Mouse (Mus musculus) heart, embryonic 12.5 days (tissue): ENCODE data around the gene Vsir. TPM values are rescaled to one million over a fixed set of nuclear protein-coding genes. Genes with fewer than 3 reads are reported as not detected.

ENCODE experiments used
- ATAC-seq: fragments of 200-750 bp; cut with Nextera tagmentation; 2 replicates; pipeline ENCODE4 v1.8.0; 2017; ENCODE audit warnings: moderate TSS enrichment, moderate library complexity; ENCODE audit not compliant: insufficient number of reproducible peaks, low FRiP score
- H3K27ac ChIP-seq: fragments of 300-500 bp; sonication (generic); 2 replicates; pipeline ENCODE4 v1.5.1; 2016; ENCODE audit warnings: mild to moderate bottlenecking, moderate library complexity; ENCODE audit not compliant: poor library complexity, severe bottlenecking
- H3K27me3 ChIP-seq: fragments of 300-500 bp; sonication (generic); replicated peaks from 2 replicates; pipeline ENCODE4 v1.6.1; 2016; ENCODE audit warnings: mild to moderate bottlenecking, moderate library complexity
- H3K36me3 ChIP-seq: fragments of 300-500 bp; sonication (generic); 2 replicates; pipeline ENCODE4 v1.6.1; 2016; ENCODE audit warnings: mild to moderate bottlenecking, moderate library complexity
- H3K4me1 ChIP-seq: fragments of 300-500 bp; sonication (generic); replicated peaks from 2 replicates; pipeline ENCODE4 v1.6.1; 2016; ENCODE audit warnings: mild to moderate bottlenecking
- H3K4me2 ChIP-seq: fragments of 300-500 bp; sonication (generic); 2 replicates; pipeline ENCODE4 v1.6.1; 2016; ENCODE audit warnings: mild to moderate bottlenecking, moderate library complexity
- H3K4me3 ChIP-seq: fragments of 300-500 bp; sonication (generic); 2 replicates; pipeline ENCODE4 v1.5.1; 2016; ENCODE audit warnings: mild to moderate bottlenecking
- H3K9ac ChIP-seq: fragments of 300-500 bp; sonication (generic); 2 replicates; pipeline ENCODE4 v1.6.1; 2016; ENCODE audit warnings: mild to moderate bottlenecking, moderate library complexity
- H3K9me3 ChIP-seq: fragments of 300-500 bp; sonication (generic); replicated peaks from 2 replicates; pipeline ENCODE4 v1.6.1; 2016; ENCODE audit warnings: mild to moderate bottlenecking, moderate library complexity
- WGBS: fragments of 180-500 bp; shearing (Covaris S2); methylation state at CpG from one replicate; pipeline ENCODE4 v1.1.7; 2016; 5-methylcytosine and 5-hydroxymethylcytosine counted together
- polyA plus RNA-seq: library from polyadenylated mRNA; unstranded; fragments of >200 nt; fragmentation: Nextera tagmentation; extraction: Ambion mirVana; gene quantifications from 2 replicates; pipeline ENCODE4 v1.2.1, GENCODE M21; 2016

Gene Vsir
- 1.8 TPM in 2 replicates for polyA plus RNA-seq

- Histone ChIP-seq H3K9me3 (no peaks in the 10 kb centered on the region), H3K4me1 (peaks cover 58% of the 10 kb centered on the region), H3K36me3 (no peaks in the 10 kb centered on the region), H3K9ac (peak within 1 kb of the TSS; percentile 35; the same call in 1 of the 2 replicates), H3K27me3 (0 out of 2 replicates have a peak, but pooled peaks cover 15% of the 10 kb centered on the region), H3K4me2 (peak within 1 kb of the TSS; percentile 66), H3K4me3 (peak within 1 kb of the TSS; percentile 38), H3K27ac (no peak within 1 kb of the TSS)
- under 1% methylated on average over 37 of the region's 37 CpGs for WGBS
- peak; percentile 56 for ATAC-seq
These were observed at the start of gene Vsir for GRCm38 (mm10) chr10:60346701-60347405. Gene Vsir (plus strand): TSS chr10:60346851.

- no peak overlapping the region for H3K9ac ChIP-seq
- H3K27ac ChIP-seq, result no peak overlapping the region
- H3K4me1 ChIP-seq, result 0 out of 2 replicates have a peak, but pooled peaks cover 3% of the 10 kb centered on the region
- peaks cover 83% of the 10 kb centered on the region for H3K36me3 ChIP-seq
- no peak overlapping the region for H3K4me2 ChIP-seq
- no peaks in the 10 kb centered on the region for H3K27me3 ChIP-seq
- no peaks in the 10 kb centered on the region for H3K9me3 ChIP-seq
- H3K4me3 ChIP-seq, result no peak overlapping the region
- no peak for ATAC-seq
- WGBS, result 96% methylated on average over 12 of the region's 12 CpGs
These were observed 47.0 kb upstream of the Vsir start for GRCm38 (mm10) chr10:60299636-60300035.

GRCm38 (mm10) chr10:60303419-60303818, 43.2 kb upstream of the Vsir start:
- Histone ChIP-seq H3K27ac (no peak overlapping the region), H3K4me3 (no peak overlapping the region), H3K36me3 (peaks cover 52% of the 10 kb centered on the region), H3K4me1 (no peaks in the 10 kb centered on the region), H3K9me3 (no peaks in the 10 kb centered on the region), H3K4me2 (no peak overlapping the region), H3K9ac (no peak overlapping the region), H3K27me3 (no peaks in the 10 kb centered on the region)
- ATAC-seq, result no peak
- 76% methylated on average over 17 of the region's 17 CpGs for WGBS

GRCm38 (mm10) chr10:60304854-60305628, 41.6 kb upstream of the Vsir start:
- WGBS, result 63% methylated on average over 15 of the region's 15 CpGs

GRCm38 (mm10) chr10:60310629-60311028, 36.0 kb upstream of the Vsir start:
- Histone ChIP-seq H3K27me3 (no peaks in the 10 kb centered on the region), H3K4me3 (no peak overlapping the region), H3K9ac (no peak overlapping the region), H3K27ac (no peak overlapping the region), H3K9me3 (no peaks in the 10 kb centered on the region), H3K36me3 (no peaks in the 10 kb centered on the region), H3K4me2 (no peak overlapping the region), H3K4me1 (no peaks in the 10 kb centered on the region)
- no peak for ATAC-seq
- WGBS, result 86% methylated on average over 13 of the region's 13 CpGs

More at GRCm38 (mm10) chr10:60304854-60305628, 41.6 kb upstream of the Vsir start:
- no peak overlapping the region for H3K9ac ChIP-seq
- no peaks in the 10 kb centered on the region for H3K4me1 ChIP-seq
- H3K9me3 ChIP-seq, result no peaks in the 10 kb centered on the region
- peak; percentile 56; the same call in 1 of the 2 replicates for ATAC-seq
- peaks cover 35% of the 10 kb centered on the region for H3K36me3 ChIP-seq
- no peak overlapping the region for H3K27ac ChIP-seq
- no peak overlapping the region for H3K4me2 ChIP-seq
- no peaks in the 10 kb centered on the region for H3K27me3 ChIP-seq
- H3K4me3 ChIP-seq, result no peak overlapping the region

GRCm38 (mm10) chr10:60313606-60314005, 33.0 kb upstream of the Vsir start:
- Histone ChIP-seq H3K27ac (no peak overlapping the region), H3K9ac (no peak overlapping the region), H3K36me3 (no peaks in the 10 kb centered on the region), H3K4me3 (no peak overlapping the region), H3K9me3 (no peaks in the 10 kb centered on the region), H3K27me3 (no peaks in the 10 kb centered on the region), H3K4me1 (no peaks in the 10 kb centered on the region), H3K4me2 (no peak overlapping the region)
- 72% methylated on average over 5 of the region's 5 CpGs for WGBS
- no peak for ATAC-seq

GRCm38 (mm10) chr10:60316166-60316565, 30.5 kb upstream of the Vsir start:
- Histone ChIP-seq H3K27ac (no peak overlapping the region), H3K9ac (no peak overlapping the region), H3K4me3 (no peak overlapping the region), H3K4me2 (no peak overlapping the region), H3K27me3 (no peaks in the 10 kb centered on the region), H3K36me3 (no peaks in the 10 kb centered on the region), H3K9me3 (no peaks in the 10 kb centered on the region), H3K4me1 (no peaks in the 10 kb centered on the region)
- ATAC-seq, result no peak
- WGBS, result 88% methylated on average over 4 of the region's 4 CpGs

- no peaks in the 10 kb centered on the region; the same call in 1 of the 2 replicates for H3K9me3 ChIP-seq
- peaks cover 16% of the 10 kb centered on the region for H3K4me1 ChIP-seq
- no peak overlapping the region for H3K4me3 ChIP-seq
- WGBS, result 53% methylated on average over 11 of the region's 11 CpGs
- H3K27ac ChIP-seq, result no peak overlapping the region
- no peak overlapping the region for H3K4me2 ChIP-seq
- H3K27me3 ChIP-seq, result no peaks in the 10 kb centered on the region; the same call in 1 of the 2 replicates
- no peaks in the 10 kb centered on the region for H3K36me3 ChIP-seq
- 0 out of 2 replicates have a peak, but pooled peaks have one; percentile 27 for ATAC-seq
- no peak overlapping the region for H3K9ac ChIP-seq
These were observed 17.5 kb upstream of the Vsir start for GRCm38 (mm10) chr10:60328963-60329650.

GRCm38 (mm10) chr10:60334583-60334982, 12.1 kb upstream of the Vsir start:
- H3K4me3 ChIP-seq, result no peak overlapping the region
- no peaks in the 10 kb centered on the region; the same call in 1 of the 2 replicates for H3K9me3 ChIP-seq
- no peaks in the 10 kb centered on the region; the same call in 1 of the 2 replicates for H3K27me3 ChIP-seq
- WGBS, result 40% methylated on average over 7 of the region's 7 CpGs
- H3K9ac ChIP-seq, result no peak overlapping the region
- peaks cover 15% of the 10 kb centered on the region for H3K4me1 ChIP-seq
- no peaks in the 10 kb centered on the region for H3K36me3 ChIP-seq
- H3K27ac ChIP-seq, result no peak overlapping the region
- no peak overlapping the region for H3K4me2 ChIP-seq
- ATAC-seq, result no peak

- Histone ChIP-seq H3K4me3 (no peak overlapping the region), H3K27me3 (no peaks in the 10 kb centered on the region; the same call in 1 of the 2 replicates), H3K36me3 (no peaks in the 10 kb centered on the region), H3K9ac (no peak overlapping the region), H3K27ac (no peak overlapping the region), H3K4me2 (no peak overlapping the region), H3K9me3 (no peaks in the 10 kb centered on the region; the same call in 1 of the 2 replicates), H3K4me1 (peaks cover 11% of the 10 kb centered on the region)
- 90% methylated on average over 4 of the region's 4 CpGs for WGBS
- ATAC-seq, result no peak
These were observed 11.6 kb upstream of the Vsir start for GRCm38 (mm10) chr10:60335021-60335420.

GRCm38 (mm10) chr10:60341528-60341927, 5.1 kb upstream of the Vsir start:
- Histone ChIP-seq H3K9ac (no peak overlapping the region), H3K27ac (no peak overlapping the region), H3K9me3 (no peaks in the 10 kb centered on the region), H3K36me3 (no peaks in the 10 kb centered on the region), H3K4me2 (no peak overlapping the region), H3K4me3 (no peak overlapping the region), H3K27me3 (0 out of 2 replicates have a peak, but pooled peaks cover 5% of the 10 kb centered on the region), H3K4me1 (peaks cover 14% of the 10 kb centered on the region)
- no peak for ATAC-seq
- 65% methylated on average over 9 of the region's 9 CpGs for WGBS
